ENCODE assay signal across 9 mouse cellular contexts in genomic region chr6:40689180-40689579, GRCm38 (mm10).
DNase-seq lines count a peak whose midpoint lies in the region; ATAC-seq and TF ChIP-seq lines count a peak whose summit lies in the region.
"Had no signal": no experiment of that assay in that cellular context is flagged by ENCODE, and none has a peak within 500 bp of the region (broad histone marks: within the 10 kb centered on the region; RNA-seq: fewer than 3 reads in every experiment).

No protein-coding gene starts in this region.

- 4% methylated on average over 5 of the region's 5 CpGs for WGBS in cerebellum, adult 2 months
- 4% methylated on average over 5 of the region's 5 CpGs for WGBS in kidney, embryonic 16.5 days
- WGBS in lung, adult 2 months: 3% methylated on average over 5 of the region's 5 CpGs

- no peak for TF ChIP-seq POLR2A in cerebellum, adult 2 months (IDR thresholded peaks at IDR 0.05; ENCODE audit: borderline replicate concordance, insufficient read depth, low read length)
- no peak for TF ChIP-seq POLR2A in lung, adult 2 months (IDR thresholded peaks at IDR 0.05; ENCODE audit: borderline replicate concordance, extremely low read depth, low read depth, low read length)

- DNase-seq in urinary bladder, postnatal 36 days (ENCODE audit: low spot score in 2 of 2): peak; percentile 2 to 5
- DNase-seq in urinary bladder, postnatal 10 days (ENCODE audit: low spot score): no peak
- DNase-seq in cerebellum, adult 2 months: peak; percentile 11 to 55
- peak; percentile 6 to 13 for DNase-seq in frontal cortex, postnatal 10 days (ENCODE audit: low spot score in 2 of 2)
- no peak for DNase-seq in lung, adult 2 months
- DNase-seq in retina, adult 2 months (ENCODE audit: low read depth, low spot score): peak; percentile 39
- no peak for DNase-seq in urinary bladder, postnatal 14 days (ENCODE audit: low spot score)

- H3K9me3 ChIP-seq in kidney, embryonic 16.5 days (ENCODE audit: low read length): no peaks in the 10 kb centered on the region

- H3K36me3 ChIP-seq in kidney, embryonic 16.5 days (ENCODE audit: insufficient read depth, low read length): no peaks in the 10 kb centered on the region

- H3K27ac ChIP-seq in cerebellum, adult 2 months (ENCODE audit: insufficient read depth, low read length): no peak overlapping the region
- no peak overlapping the region for H3K27ac ChIP-seq in kidney, embryonic 16.5 days (ENCODE audit: low read length)

- no peak overlapping the region for H3K4me2 ChIP-seq in kidney, embryonic 16.5 days (replicated peaks; ENCODE audit: low read depth, low read length)

- H3K4me1 ChIP-seq in cerebellum, adult 2 months (ENCODE audit: control insufficient read depth, insufficient read depth, low read length): no peaks in the 10 kb centered on the region
- H3K4me1 ChIP-seq in kidney, embryonic 16.5 days (ENCODE audit: insufficient read depth, low read length): no peaks in the 10 kb centered on the region
- no peaks in the 10 kb centered on the region for H3K4me1 ChIP-seq in lung, adult 2 months (ENCODE audit: control insufficient read depth, insufficient read depth, low read length)

- no peak overlapping the region for H3K4me3 ChIP-seq in cerebellum, adult 2 months (replicated peaks; ENCODE audit: insufficient read depth, low read depth, low read length)
- no peak overlapping the region for H3K4me3 ChIP-seq in kidney, embryonic 16.5 days (ENCODE audit: low read length)
- no peak overlapping the region for H3K4me3 ChIP-seq in lung, adult 2 months (replicated peaks; ENCODE audit: extremely low read depth, low read depth, low read length)
- H3K4me3 ChIP-seq: erythroblast, embryonic 14.5 days had no signal

- peak; percentile 59; the same call in 1 of the 2 replicates for TF ChIP-seq CTCF in cerebellum, adult 2 months (IDR thresholded peaks at IDR 0.05; ENCODE audit: borderline replicate concordance, insufficient read depth, low read depth, low read length)
- peak; percentile 32; the same call in 1 of the 2 replicates for TF ChIP-seq CTCF in lung, adult 2 months (IDR thresholded peaks at IDR 0.05; ENCODE audit: insufficient read depth, low read length)

- H3K27me3 ChIP-seq in cerebellum, adult 2 months (ENCODE audit: control insufficient read depth, insufficient read depth, low read length): no peaks in the 10 kb centered on the region
- H3K27me3 ChIP-seq in kidney, embryonic 16.5 days (ENCODE audit: insufficient read depth, low read length): no peaks in the 10 kb centered on the region

- H3K9ac ChIP-seq in kidney, embryonic 16.5 days (replicated peaks; ENCODE audit: low read length): no peak overlapping the region

- ATAC-seq in kidney, embryonic 16.5 days (ENCODE audit: low FRiP score, low TSS enrichment): peak; percentile 73; the same call in 1 of the 2 replicates

Comparison
In these comparisons a context has a peak if more than half of its experiments do, and no peak if none do; other contexts are left out.
1. DNase-seq: peak in urinary bladder, postnatal 36 days (2 of 2), cerebellum, adult 2 months (2 of 2), frontal cortex, postnatal 10 days (2 of 2) and retina, adult 2 months (single experiment); none in urinary bladder, postnatal 10 days (single experiment), lung, adult 2 months (single experiment) and urinary bladder, postnatal 14 days (single experiment).